Mouse (Mus musculus): ENCODE data around the gene Mki67.

- no peak for TF ChIP-seq MAFK (IDR thresholded peaks at IDR 0.05; ENCODE audit: insufficient read depth, low read depth, low read length)
- no peak for TF ChIP-seq ZC3H11A (IDR thresholded peaks at IDR 0.05; ENCODE audit: borderline replicate concordance, low read depth, low read length)
Observed at GRCm38 (mm10) chr7:135715642-135716444, at the start of gene Mki67.
